Mouse (Mus musculus) forebrain, postnatal 0 days (tissue): Measurements from ENCODE around the gene Gid8. TPM values are rescaled to one million over a fixed set of nuclear protein-coding genes. Genes with fewer than 3 reads are reported as not detected.

Experiments
- ATAC-seq: fragments of 200-750 bp; cut with Nextera tagmentation; 2 replicates; pipeline ENCODE4 v1.8.0; 2017; ENCODE audit warnings: mild to moderate bottlenecking, moderate library complexity
- DNase-seq: peaks from one replicate; pipeline ENCODE4 v3.0.0-alpha.2; 2015
- H3K27ac ChIP-seq: fragments of 300-500 bp; sonication (generic); 2 replicates; pipeline ENCODE4 v1.5.1; 2014; ENCODE audit warnings: low read depth, mild to moderate bottlenecking, antibody characterized with exemption, low read length, moderate library complexity, mixed read lengths
- H3K27me3 ChIP-seq: fragments of 300-500 bp; sonication (generic); 2 replicates; pipeline ENCODE4 v1.6.1; 2014; ENCODE audit warnings: mild to moderate bottlenecking, low read length, mixed read lengths; ENCODE audit not compliant: insufficient read depth
- H3K36me3 ChIP-seq: fragments of 300-500 bp; sonication (generic); 2 replicates; pipeline ENCODE4 v1.6.1; 2014; ENCODE audit warnings: mild to moderate bottlenecking, moderate library complexity; ENCODE audit not compliant: insufficient read depth
- H3K4me1 ChIP-seq: fragments of 300-500 bp; sonication (generic); 2 replicates; pipeline ENCODE4 v1.6.1; 2014; ENCODE audit warnings: antibody characterized with exemption; ENCODE audit not compliant: insufficient read depth
- H3K4me2 ChIP-seq: fragments of 300-500 bp; sonication (generic); 2 replicates; pipeline ENCODE4 v1.6.1; 2014; ENCODE audit warnings: low read depth, mild to moderate bottlenecking, moderate library complexity
- H3K4me3 ChIP-seq: fragments of 300-500 bp; sonication (generic); 2 replicates; pipeline ENCODE4 v1.5.1; 2014; ENCODE audit warnings: low read depth, low read length, mixed read lengths
- H3K9ac ChIP-seq: fragments of 300-500 bp; sonication (generic); 2 replicates; pipeline ENCODE4 v1.6.1; 2014; ENCODE audit warnings: mild to moderate bottlenecking
- H3K9me3 ChIP-seq: fragments of 300-500 bp; sonication (generic); 2 replicates; pipeline ENCODE4 v1.6.1; 2016; ENCODE audit warnings: low read length
- CTCF ChIP-seq: sonication (generic); IDR thresholded peaks from 2 replicates; pipeline ENCODE4 v1.5.1; 2016; ENCODE audit warnings: antibody characterized with exemption, control low read depth, low read depth
- WGBS: fragments of 180-500 bp; shearing (Covaris S2); extraction: QIAGEN DNeasy Blood & Tissue Kit; methylation state at CpG from one replicate; pipeline ENCODE4 v1.1.7; 2014; 5-methylcytosine and 5-hydroxymethylcytosine counted together
- polyA plus RNA-seq: library from polyadenylated mRNA; unstranded; fragments of >200 nt; fragmentation: Nextera tagmentation; extraction: Ambion mirVana; gene quantifications from 2 replicates; pipeline ENCODE4 v1.2.1, GENCODE M21; 2015
- total RNA-seq: library from RNA; depleted of rRNA; stranded (reverse); fragments of >200 nt; gene quantifications from 2 replicates; pipeline ENCODE4 v1.2.3, GENCODE M21; 2014

The Gid8 gene
- total and polyA plus RNA-seq, 2 experiments from 2014 or later = 50.6 to 69.9 TPM

DNA sequence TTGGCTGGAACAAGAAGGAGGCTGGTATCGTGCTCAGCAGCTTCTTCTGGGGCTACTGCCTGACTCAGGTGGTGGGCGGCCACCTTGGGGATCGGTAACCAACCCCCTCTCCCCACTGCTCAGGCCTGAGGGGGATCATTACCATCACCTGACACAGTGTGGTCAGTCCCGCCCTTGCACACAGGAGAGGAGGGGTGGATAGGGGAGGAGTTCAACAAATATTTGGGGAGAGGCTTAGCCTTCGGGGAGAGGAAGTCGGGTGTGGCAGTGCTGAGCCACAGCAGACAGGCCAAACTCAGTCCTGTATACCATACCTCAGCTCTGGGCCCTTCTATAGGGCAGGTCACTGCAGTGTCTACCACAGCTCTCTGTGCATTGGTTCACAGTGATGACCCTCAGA is 22.1 kb downstream of the Gid8 start:
- H3K4me3 ChIP-seq = no peak overlapping the region
- TF ChIP-seq CTCF = no peak
- no peaks in the 10 kb centered on the region for H3K9me3 ChIP-seq
- H3K4me2 ChIP-seq = no peak overlapping the region
- H3K4me1 ChIP-seq = no peaks in the 10 kb centered on the region
- no peaks in the 10 kb centered on the region for H3K36me3 ChIP-seq
- ATAC-seq (no peak), DNase-seq (no peak)
- H3K9ac ChIP-seq = no peak overlapping the region
- no peaks in the 10 kb centered on the region for H3K27me3 ChIP-seq
- H3K27ac ChIP-seq = no peak overlapping the region
- WGBS = 76% methylated on average over 6 of the region's 6 CpGs

DNA sequence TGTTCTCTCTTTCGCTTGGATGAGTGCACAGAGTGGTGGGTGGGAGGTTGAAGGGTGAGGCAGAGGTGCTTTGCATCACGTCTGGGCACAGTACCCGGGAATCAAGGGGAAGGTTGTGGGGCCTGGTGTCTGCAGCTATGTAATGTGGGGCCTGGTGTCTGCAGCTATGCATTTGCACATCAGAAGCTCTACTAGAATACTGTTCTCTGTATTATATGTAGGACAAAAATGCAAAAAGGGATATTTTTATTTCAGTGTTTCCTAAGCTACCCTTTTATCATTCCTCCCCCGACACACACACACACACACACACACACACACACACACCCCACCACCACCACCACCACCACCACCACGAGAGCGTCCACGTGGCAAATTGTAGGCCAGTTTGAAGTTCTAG is 25.3 kb downstream of the Gid8 start:
- H3K36me3 ChIP-seq = no peaks in the 10 kb centered on the region
- no peak overlapping the region for H3K9ac ChIP-seq
- no peaks in the 10 kb centered on the region for H3K4me1 ChIP-seq
- H3K27ac ChIP-seq = no peak overlapping the region
- DNase-seq (no peak), ATAC-seq (no peak)
- no peak overlapping the region for H3K4me2 ChIP-seq
- H3K27me3 ChIP-seq = no peaks in the 10 kb centered on the region
- no peaks in the 10 kb centered on the region for H3K9me3 ChIP-seq
- H3K4me3 ChIP-seq = no peak overlapping the region
- TF ChIP-seq CTCF = no peak
- 84% methylated on average over 7 of the region's 7 CpGs for WGBS

DNA sequence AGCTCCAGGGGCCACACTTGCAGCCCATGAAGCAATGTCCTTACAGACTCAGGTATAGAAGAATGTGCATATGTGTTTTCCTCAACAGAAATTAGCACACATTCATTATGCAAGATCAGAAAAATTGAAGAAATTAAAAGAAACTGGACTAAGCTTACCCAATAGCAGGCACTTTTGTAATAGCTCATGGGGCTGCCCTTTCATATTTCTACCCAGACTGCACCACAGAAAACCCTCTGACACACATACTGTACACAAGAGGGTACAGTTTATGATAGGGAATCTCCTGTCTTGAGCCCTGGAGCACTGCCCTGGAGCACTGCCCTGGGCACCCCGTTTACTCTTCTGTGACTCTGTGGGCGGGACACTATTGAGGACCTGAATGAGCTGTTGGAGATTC is 28.1 kb downstream of the Gid8 start:
- H3K4me3 ChIP-seq = no peak overlapping the region
- no peaks in the 10 kb centered on the region for H3K9me3 ChIP-seq
- TF ChIP-seq CTCF = no peak
- H3K4me2 ChIP-seq = no peak overlapping the region
- 75% methylated on average over 2 of the region's 2 CpGs for WGBS
- H3K27me3 ChIP-seq = no peaks in the 10 kb centered on the region
- no peaks in the 10 kb centered on the region for H3K36me3 ChIP-seq
- no peak overlapping the region for H3K9ac ChIP-seq
- no peak for DNase-seq
- no peak for ATAC-seq
- H3K4me1 ChIP-seq = no peaks in the 10 kb centered on the region
- no peak overlapping the region for H3K27ac ChIP-seq

DNA sequence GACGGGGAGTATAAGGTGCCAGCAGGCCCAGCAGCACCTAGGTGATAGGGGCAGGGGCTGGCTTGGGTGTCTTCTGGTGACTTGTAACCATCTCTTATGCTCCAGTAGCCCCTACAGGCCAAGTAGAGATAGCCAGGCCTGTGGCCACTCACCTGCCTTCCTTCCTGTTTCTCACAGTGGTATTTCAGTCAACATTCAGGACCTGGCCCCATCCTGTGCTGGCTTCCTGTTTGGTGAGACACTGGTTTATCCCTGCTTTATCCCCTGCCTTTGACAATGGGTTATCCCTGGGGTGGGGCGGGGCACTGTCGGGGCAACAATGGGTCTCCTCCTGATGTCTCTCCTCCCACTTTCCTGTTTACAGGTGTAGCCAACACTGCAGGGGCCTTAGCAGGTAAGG is 30.4 kb downstream of the Gid8 start:
- Histone ChIP-seq H3K27ac (no peak overlapping the region), H3K4me2 (no peak overlapping the region), H3K4me3 (no peak overlapping the region), H3K4me1 (no peaks in the 10 kb centered on the region), H3K9me3 (no peaks in the 10 kb centered on the region), H3K9ac (no peak overlapping the region), H3K36me3 (no peaks in the 10 kb centered on the region), H3K27me3 (no peaks in the 10 kb centered on the region)
- 25% methylated on average over 3 of the region's 3 CpGs for WGBS
- no peak for DNase-seq
- no peak for ATAC-seq
- TF ChIP-seq CTCF = no peak

DNA sequence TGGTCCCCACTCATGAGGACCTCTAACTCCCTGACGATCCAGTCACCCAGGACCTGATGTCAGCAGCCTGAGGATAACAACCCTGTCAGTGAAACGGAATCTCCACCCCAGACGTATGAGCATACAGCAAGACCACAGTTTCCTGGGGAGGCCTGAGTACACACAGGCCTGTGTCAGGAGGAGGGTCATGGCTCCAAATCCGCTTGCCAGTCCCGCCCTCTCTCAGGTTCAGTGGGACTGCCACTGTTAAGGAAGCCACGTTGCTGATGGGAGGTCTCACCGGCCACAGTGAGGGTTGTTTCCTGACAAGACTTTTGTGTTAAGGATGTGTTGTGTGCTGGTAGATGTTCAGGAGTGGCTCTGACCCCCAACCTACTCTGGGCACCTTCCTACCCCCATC is 31.5 kb downstream of the Gid8 start:
- no peaks in the 10 kb centered on the region for H3K4me1 ChIP-seq
- no peak overlapping the region for H3K4me2 ChIP-seq
- ATAC-seq (no peak), DNase-seq (no peak)
- H3K4me3 ChIP-seq = no peak overlapping the region
- H3K27me3 ChIP-seq = no peaks in the 10 kb centered on the region
- WGBS = 81% methylated on average over 7 of the region's 7 CpGs
- no peak overlapping the region for H3K27ac ChIP-seq
- TF ChIP-seq CTCF = no peak
- H3K36me3 ChIP-seq = no peaks in the 10 kb centered on the region
- H3K9ac ChIP-seq = no peak overlapping the region
- H3K9me3 ChIP-seq = no peaks in the 10 kb centered on the region

DNA sequence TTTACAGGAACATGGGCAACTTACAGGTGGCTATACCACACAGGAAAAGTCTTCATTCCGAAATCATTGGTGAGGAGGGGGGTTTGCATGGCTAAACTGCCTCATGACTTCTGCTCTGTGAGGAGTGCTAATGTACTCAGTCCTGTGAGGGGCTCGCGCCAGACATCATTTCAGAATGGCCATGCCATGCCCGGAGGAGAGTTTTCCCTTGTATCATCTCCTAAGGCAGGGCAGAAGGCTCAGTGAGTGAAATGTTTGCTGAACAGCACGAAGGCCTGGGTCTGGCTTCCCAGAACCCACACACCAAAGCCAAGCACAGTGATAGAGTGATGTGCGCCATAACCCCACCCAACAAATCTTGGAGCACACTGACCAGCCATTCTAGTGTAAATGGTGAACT is 32.9 kb downstream of the Gid8 start:
- 87% methylated on average over 6 of the region's 6 CpGs for WGBS
- Histone ChIP-seq H3K27ac (no peak overlapping the region), H3K27me3 (no peaks in the 10 kb centered on the region), H3K4me3 (no peak overlapping the region), H3K36me3 (no peaks in the 10 kb centered on the region), H3K9ac (no peak overlapping the region), H3K4me2 (no peak overlapping the region), H3K4me1 (no peaks in the 10 kb centered on the region), H3K9me3 (no peaks in the 10 kb centered on the region)
- no peak for TF ChIP-seq CTCF
- ATAC-seq (no peak), DNase-seq (no peak)

DNA sequence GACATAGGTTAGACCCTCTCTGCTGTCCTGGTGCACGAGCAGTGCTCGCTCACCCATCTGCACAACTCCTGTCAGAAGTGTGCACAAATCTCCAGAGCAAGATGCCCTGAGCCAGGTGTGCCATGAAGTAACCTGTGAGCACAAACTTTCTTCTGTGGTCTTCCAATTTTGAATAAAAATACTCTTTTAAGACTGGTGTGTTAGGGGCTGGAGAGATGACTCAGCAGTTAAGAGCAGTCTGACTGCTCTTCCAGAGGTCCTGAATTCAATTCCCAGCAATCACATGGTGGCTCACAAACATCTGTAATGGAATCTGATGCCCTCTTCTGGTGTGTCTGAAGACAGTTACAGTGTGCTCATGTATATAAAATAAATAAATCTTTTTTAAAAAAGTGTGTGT is 33.4 kb downstream of the Gid8 start:
- 87% methylated on average over 2 of the region's 2 CpGs for WGBS

More for the DNA sequence above, 33.4 kb downstream of the Gid8 start:
- Histone ChIP-seq H3K9ac (no peak overlapping the region), H3K4me2 (no peak overlapping the region), H3K27ac (no peak overlapping the region), H3K36me3 (no peaks in the 10 kb centered on the region), H3K4me1 (no peaks in the 10 kb centered on the region), H3K9me3 (no peaks in the 10 kb centered on the region), H3K4me3 (no peak overlapping the region), H3K27me3 (no peaks in the 10 kb centered on the region)
- ATAC-seq (no peak), DNase-seq (no peak)
- no peak for TF ChIP-seq CTCF
